Mouse (Mus musculus) telencephalon, adult 2 months (tissue): Measurements from ENCODE around the gene Far2.
A peak's percentile ranks its signal among the peaks of the same experiment; 100 is the strongest.

Experiments used
- DNase-seq: peaks from one replicate; pipeline ENCODE4 v3.0.0-alpha.2; 2011; ENCODE audit warnings: low read depth, low spot score

Far2 gene

GRCm38 (mm10) chr6:148046881-148047649 is at the start of gene Far2:
TSS of gene Far2 (plus strand) at chr6:148047259.
- DNase-seq = no peak

DNA sequence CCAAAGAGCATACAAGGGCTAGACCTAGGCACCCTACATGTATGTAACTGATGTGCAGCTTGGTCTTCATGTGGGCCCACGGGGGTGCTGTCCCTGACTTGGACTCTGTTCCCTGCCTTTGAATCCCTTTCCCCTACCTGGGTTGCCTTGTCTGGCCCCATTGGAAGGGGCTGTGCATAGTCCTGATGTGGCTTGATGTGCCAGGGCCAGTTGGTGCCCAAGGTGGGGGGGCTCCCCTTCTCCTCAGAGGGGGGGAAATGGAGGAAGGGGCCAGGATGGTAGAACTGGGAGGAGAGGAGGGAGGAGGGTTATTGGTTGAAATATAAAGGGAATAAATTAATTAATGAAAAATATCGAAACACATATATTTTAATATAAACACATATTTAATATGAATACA is 46.6 kb upstream of the Far2 start:
- DNase-seq = no peak

GRCm38 (mm10) chr6:148001071-148001470 is 46.0 kb upstream of the Far2 start:
- DNase-seq = peak; percentile 8

DNA sequence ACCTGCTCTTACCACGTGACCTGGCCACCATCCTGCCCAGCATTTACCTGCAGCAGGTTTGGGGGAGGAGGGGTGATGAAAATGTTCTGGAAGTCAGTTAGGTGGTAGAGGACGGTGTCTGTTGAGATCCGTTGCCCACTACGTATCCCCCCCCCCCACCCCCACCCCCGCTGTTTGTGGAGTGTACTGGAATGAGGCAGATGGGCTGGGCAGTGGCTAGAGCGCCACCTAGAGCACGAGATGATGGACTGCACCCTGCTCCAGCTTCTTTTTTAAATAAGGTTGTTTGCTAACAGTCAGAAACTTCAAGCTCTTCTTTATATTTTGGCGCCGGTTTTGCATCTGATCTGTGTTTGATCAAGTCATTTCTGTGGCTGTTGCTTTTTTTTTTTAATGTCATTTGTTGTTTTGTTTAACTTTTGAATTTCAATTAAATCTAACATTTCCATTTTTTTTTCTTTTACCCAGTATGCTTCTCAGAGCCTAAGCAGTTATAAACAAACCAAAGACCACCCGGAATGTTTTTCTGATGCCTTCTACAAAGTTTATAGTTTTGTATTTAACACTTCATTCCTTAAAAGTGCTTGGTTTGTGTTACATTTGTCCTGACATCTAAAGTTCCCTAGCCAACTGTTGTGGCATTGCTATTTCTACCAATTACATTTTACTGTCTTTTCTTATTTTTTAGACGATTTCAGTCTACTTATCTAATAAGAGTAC is 40.8 kb upstream of the Far2 start:
- no peak for DNase-seq

DNA sequence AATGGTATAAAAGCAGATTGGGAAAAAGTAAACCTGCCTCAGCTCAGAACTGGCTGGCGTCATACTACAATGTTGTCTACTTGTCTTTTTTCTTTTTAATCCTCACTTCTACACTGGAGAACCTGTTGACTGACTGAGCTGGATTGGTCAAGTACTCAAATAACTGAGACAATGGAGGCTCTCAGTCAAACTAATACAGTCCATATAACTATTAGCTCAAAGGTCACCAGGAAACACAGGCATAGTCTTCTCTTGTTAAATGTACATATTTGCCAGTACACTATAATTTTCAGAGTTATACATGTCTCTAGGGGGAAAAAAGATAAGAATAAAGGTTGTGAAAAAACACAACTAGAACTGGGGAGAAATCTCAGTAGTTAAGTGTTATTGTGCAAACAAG is 6.3 kb upstream of the Far2 start:
- DNase-seq = no peak

DNA sequence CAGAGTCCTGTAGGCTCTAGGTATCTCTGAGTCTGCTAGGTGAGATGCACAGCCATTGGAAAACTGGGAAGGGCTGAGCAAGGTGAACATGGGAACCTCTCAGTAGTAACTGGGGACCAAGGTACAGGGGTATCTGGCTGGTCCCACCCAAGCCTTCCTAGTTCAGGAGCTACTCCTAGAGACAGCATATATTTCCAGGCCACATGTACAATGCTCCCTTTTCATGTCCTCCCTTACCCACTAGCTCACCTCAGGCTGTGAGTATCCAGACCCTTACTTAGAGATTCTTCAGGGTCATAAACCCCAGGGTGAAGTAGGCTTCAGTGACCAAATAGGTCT is 560 bp downstream of the Far2 start:
- no peak for DNase-seq

DNA sequence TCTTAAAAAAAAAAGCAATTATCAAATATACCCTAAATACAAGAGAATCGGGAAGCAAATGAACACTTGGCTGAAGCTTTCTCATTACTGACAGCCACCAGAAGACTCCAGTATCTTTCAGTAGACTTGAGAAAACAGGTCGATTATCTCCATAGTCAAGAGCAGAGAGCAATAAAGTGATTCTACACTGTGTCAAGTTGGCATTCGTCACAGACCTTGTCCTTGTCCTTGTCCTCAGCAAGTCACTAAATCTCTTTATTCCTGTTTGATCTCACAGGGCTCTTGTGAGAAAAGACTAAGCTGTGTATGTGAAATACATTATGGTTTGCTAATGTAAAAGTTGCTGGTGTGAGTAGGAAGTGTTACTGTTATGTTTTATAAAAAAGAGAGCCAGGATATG is 16.1 kb downstream of the Far2 start:
- no peak for DNase-seq

- DNase-seq = no peak
Measured at GRCm38 (mm10) chr6:148066267-148066666, 19.2 kb downstream of the Far2 start.

DNA sequence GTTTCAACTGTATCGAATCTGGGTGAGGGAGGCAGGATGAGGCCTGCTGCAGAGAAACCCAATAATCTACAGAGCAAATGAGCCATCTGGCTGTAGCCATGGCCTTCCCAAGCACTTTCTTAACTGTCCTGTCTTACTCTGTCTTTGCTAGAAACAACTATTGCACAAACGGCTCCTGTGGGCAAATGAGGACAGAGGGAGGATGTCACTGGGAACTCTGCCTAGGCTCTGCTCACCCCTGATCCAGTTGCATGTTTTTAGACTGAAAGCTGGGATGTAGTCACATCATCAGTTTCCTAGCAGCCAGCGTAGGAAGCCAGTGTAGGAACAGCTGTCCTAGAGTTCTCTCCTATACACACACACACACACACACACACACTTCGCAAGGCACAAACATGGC is 21.7 kb downstream of the Far2 start:
- no peak for DNase-seq

DNA sequence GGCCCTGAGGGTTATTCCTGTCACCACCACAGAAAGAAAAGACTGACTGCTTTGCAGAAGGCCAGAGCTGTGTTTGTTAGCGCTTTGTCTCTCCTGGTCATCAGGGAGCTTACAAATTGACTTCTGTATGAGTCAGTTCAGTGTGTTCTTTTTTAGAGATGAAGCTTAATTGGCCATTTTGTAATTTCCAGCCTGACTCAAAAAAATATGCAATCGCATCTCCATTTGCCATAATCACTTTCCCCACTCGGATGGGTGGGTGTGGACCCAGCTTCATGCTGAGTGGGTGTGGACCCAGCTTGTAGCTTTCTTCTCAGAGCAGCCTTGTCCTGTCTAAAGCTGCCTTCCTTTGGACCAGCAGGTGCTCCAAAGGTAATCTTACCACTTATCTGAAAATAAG is 26.5 kb downstream of the Far2 start:
- peak; percentile 31 for DNase-seq

- no peak for DNase-seq
Measured at GRCm38 (mm10) chr6:148074211-148074864, 27.3 kb downstream of the Far2 start.

- DNase-seq = no peak
Measured at GRCm38 (mm10) chr6:148083864-148084263, 36.8 kb downstream of the Far2 start.

GRCm38 (mm10) chr6:148084403-148084802 is 37.3 kb downstream of the Far2 start:
- DNase-seq = no peak

- DNase-seq = peak; percentile 73
Measured at GRCm38 (mm10) chr6:148097039-148097438, 50.0 kb downstream of the Far2 start.

DNA sequence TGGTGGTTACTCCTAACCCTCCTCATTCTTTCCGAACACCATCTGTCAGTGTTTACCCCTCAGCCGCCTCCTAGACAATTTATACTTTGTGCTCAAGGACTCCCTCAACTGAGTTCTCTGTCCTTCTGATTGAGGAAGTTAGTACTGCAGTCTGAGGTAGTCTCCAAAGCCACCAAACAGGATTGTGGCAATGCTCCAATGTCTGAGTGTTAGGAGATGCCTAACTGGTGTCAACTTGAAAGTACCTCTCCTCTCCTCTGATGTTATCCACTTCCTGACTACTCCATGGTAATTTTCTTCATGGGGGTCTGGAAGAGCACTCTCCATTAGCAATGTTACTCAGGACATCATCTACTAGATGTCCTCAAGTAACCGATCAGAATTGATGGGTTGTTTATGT is 54.9 kb downstream of the Far2 start:
- no peak for DNase-seq

GRCm38 (mm10) chr6:148102434-148102833 is 55.4 kb downstream of the Far2 start:
- no peak for DNase-seq

DNA sequence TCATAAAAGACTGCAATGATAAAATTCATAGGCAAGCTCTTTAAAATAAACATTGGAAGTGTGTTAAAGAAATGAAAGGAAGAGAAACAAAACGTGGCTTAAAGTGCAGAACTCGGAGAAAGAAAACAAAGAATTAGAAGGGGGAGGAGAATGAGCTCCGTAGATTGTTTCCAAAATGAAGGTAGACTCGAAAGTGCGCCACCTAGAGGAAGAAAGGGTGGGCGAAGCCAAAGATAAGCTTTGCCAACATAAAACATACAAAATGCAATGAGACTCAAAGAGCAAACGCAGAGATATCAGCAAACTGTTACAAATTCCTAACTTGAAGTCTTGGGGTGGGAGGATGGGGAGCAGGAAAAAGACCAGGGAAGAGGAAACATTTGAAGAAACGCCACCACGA is 57.2 kb downstream of the Far2 start:
- DNase-seq = no peak

GRCm38 (mm10) chr6:148105722-148106268 is 58.7 kb downstream of the Far2 start:
- DNase-seq = no peak

DNA sequence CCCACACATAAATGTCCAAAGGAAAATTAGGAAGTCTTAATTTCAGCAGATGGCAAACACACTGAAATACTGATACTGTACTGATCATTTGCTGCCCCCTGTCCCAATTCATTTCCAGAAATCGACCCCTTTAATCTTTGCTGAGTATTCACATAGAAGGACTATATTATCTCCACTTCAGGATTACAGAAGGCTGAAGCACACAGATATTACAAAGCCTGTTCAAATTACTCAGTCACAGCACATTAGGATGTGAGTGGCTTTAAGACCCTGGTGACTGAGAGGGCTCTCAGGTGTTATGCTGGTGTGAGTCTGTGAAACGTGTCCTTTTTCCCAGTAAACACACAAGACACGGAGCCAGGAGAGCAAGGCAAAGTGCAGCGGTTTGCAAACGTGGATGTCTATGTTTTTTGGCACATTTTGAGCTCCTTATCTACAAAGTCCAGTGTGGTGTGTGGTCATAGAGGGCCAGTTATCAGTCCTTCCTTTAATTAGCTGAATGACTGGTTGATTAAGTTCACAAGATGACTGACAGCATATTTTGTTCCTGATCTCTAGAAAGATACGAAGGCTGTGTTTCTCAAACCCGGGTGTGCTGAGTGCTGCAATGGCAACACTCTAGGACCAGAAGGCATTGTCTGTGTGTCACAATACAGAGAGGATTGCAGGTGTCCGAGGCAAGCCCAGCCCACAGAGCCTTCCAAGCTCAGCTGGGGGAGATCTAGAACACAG is 61.8 kb downstream of the Far2 start:
- no peak for DNase-seq

- DNase-seq = no peak
Measured at GRCm38 (mm10) chr6:148110996-148111633, 64.1 kb downstream of the Far2 start.

GRCm38 (mm10) chr6:148116371-148116770 is 69.3 kb downstream of the Far2 start:
- no peak for DNase-seq
